Mouse (Mus musculus) gastrocnemius, postnatal 10 days (tissue): Measurements from ENCODE around the gene Tmem44. TPM values are rescaled to one million over a fixed set of nuclear protein-coding genes. Genes with fewer than 3 reads are reported as not detected.
"Not testable (repeated sequence)": the region's sequence is repeated elsewhere in the genome, so short reads cannot be mapped to it uniquely, and the experiment has no call there.

Experiments
- DNase-seq: peaks from one replicate; pipeline ENCODE4 v3.0.0; 2021; ENCODE audit warnings: mixed read lengths
- total RNA-seq, 2 experiments: library from RNA; stranded (reverse); gene quantifications; 2 replicates each; pipeline ENCODE4 v1.2.3; 2021

The Tmem44 gene
- total RNA-seq, 2 experiments from 2014 or later, result 5.3 to 8.7 TPM

- DNase-seq, result no peak
Measured at GRCm38 (mm10) chr16:30494883-30495282, 55.8 kb downstream of the Tmem44 start.

- DNase-seq, result no peak
Measured at GRCm38 (mm10) chr16:30491742-30492141, 58.9 kb downstream of the Tmem44 start.

- DNase-seq, result no peak
Measured at GRCm38 (mm10) chr16:30490791-30491190, 59.9 kb downstream of the Tmem44 start.

- DNase-seq, result no peak
Measured at GRCm38 (mm10) chr16:30490316-30490715, 60.3 kb downstream of the Tmem44 start.

DNA sequence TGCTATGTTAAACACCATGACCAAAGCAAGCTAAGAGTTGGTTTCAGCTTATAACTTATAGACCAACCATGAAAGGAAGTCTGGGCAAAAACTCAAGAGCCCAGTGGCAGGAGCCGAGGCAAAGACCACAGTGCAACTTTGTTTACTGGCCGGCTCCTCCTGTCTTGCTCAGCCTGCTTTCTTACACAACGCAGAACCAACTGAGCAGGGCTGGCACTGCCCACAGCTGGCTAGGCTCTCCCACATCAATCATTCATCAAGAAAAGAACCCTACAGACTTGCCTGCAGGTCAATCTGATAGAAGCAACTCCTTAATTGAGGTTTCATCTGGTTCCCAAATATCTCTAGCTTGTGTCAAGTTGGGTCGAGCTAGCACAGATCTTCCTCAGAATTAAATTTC is 61.0 kb downstream of the Tmem44 start:
- no peak for DNase-seq

DNA sequence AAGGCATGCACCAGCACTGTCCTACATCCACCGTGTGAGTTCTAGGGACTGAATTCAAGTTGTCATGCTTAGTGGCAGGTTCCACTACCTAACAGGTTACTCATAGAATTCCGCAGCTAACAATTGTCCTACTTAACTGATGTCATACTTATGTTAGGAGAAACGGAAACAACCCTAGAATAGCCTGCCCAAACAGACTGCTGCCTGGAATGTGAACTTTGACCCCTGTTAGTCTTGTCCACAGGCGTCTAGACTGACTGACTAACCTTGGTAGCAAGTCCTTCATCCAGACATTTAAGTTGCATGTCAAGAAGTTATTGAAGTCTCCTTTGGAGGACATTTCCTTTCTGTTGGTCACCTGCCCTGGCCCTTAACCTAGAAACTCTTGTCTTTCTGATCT is 64.1 kb downstream of the Tmem44 start:
- DNase-seq, result no peak

- no peak for DNase-seq
Measured at GRCm38 (mm10) chr16:30477791-30478190, 72.9 kb downstream of the Tmem44 start.

DNA sequence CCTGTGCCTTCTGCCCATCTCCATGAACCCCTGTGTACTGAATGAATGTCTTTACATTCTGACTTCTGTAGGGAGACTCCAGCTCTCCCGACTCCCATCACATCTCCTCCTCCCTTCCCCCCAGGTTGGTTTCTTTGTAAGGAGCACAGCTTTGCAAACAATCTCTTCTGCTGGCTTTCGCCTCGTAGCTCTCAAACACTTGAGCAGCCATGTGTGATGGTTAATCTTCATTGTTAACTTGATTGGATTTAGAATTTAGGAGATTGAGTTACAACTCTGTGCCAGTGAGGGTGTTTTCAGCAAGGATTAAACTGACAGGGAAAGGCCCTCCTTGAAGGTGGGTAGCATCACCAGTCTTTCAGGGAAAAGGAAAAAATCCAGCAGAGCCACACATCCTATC is 73.6 kb downstream of the Tmem44 start:
- no peak for DNase-seq

- DNase-seq, result peak; percentile 25
Measured at GRCm38 (mm10) chr16:30475633-30476461, 74.8 kb downstream of the Tmem44 start.

DNA sequence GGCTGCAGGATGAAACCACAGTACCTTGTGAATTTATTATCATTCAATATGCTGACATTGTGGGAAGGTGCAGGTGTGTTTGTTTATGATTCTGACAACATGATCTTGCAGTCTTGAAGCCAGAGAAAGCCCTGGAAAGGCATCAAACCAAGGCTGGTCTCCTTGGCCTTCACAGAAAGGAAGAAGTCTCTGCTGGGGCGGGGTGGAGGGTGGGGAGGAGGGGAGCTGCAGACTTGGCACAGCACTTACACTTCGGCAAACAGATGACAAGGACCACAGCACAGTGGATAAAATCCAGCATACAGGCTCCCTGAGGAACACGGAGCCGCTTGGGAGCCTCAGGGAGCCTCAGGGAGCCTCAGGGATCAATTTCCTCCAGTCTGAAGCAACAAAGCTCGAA is 78.2 kb downstream of the Tmem44 start:
- no peak for DNase-seq

DNA sequence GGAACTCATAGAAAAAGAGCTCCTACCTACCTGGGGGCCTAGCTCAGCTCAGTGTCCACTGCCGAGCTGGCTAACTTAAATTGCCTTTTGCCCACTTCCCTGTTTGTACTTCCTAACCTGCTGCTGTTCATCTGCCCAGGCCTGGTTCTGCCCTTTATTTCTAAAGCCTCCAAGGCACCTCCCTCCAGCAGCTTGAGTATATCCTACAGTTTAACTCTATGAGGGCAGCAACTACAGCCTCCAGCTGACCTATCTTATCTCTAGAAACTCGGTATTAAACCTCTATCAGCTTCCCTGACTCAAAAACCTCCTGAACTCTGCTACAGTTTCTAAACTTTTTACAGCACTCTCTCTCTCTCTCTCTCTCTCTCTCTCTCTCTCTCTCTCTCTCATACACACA is 78.7 kb downstream of the Tmem44 start:
- DNase-seq, result no peak

DNA sequence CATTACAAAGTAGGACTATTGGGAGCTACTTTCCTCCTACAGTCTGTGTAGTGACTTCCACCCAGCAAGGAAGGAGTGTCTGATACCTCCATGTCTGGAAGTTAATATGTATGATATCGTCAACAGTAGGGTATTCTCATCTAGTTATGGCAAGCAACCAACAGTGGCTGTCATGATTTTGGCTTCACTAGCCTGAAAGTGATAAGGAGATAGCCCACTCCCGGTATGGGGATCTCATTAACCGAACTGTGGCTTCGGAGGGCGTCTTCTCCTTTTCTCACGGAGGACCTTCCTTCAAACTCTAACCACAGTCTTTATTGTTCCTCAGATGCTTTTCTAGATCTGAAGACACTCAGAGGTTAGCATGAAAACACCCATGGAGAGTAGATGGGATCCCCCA is 81.7 kb downstream of the Tmem44 start:
- DNase-seq, result no peak

- peak; percentile 34 for DNase-seq
Measured at GRCm38 (mm10) chr16:30465680-30466298, 84.9 kb downstream of the Tmem44 start.

- DNase-seq, result not testable (repeated sequence)
Measured at GRCm38 (mm10) chr16:30464742-30465141, 85.9 kb downstream of the Tmem44 start.

Other genes starting within 250 kb of the Tmem44 start
- gene Gp5, start 240.1 kb downstream of the Tmem44 start, total RNA-seq, result under 1 TPM; 0.16 to 0.56 TPM
- 100 to 1,000 TPM; 109 to 112 TPM for gene Atp13a3, start 144.9 kb downstream of the Tmem44 start, total RNA-seq
- 10 to 100 TPM; 20.6 to 21.8 TPM for gene Lsg1, start 36.8 kb upstream of the Tmem44 start, total RNA-seq
- 10 to 100 TPM; 20.5 to 25.0 TPM for gene Fam43a, start 48.9 kb upstream of the Tmem44 start, total RNA-seq